Mouse (Mus musculus) T-cell, adult 2 months (primary cell): ENCODE measurements around the gene Lbhd2.
A peak's percentile ranks its signal among the peaks of the same experiment; 100 is the strongest.

Experiments
- DNase-seq: peaks from one replicate; pipeline ENCODE4 v3.0.0; 2022; ENCODE audit warnings: low spot score

Lbhd2 gene

DNA sequence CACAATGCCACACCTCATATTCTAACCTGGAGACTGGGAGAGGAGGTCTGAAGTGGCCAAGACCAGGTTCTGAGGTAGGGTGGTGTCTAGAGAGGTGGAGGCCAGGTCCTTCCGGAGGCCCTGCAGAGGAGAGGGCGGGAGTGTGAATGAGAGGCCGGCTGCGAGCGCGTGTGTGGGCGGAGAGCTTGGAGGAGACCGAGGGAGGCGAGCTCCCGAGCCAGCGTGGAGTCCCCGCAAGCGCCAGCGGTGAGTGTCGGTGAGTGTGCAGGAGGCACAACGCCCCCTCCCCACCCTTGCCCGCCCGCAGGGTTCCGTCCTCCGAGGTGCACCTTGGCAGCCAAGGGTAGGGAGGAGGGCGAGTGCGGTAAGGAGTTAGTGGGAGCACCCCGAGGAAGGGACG is at the start of gene Lbhd2:
Lbhd2 (plus strand) TSS at position 188 of the 400 bp plus-strand sequence.
- no peak for DNase-seq

DNA sequence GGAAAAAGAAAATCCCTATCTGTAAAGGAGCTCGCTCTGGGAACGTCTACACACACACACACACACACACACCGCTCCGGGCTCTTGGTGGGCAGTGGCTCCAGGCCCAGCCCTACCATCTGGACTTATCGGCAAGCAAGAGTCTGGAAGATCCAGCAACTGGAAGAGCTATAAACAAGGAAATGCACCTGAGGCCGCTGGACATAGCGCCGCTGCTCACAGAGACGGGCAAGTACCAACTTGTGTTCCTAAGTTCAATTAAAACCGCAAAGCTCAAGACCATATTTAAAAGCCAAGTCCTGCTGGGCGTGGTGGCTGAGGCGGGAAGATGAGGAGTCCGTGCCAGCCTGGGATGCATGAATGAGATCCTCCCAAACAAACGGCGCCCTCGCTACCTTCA is 45.9 kb upstream of the Lbhd2 start:
- no peak for DNase-seq

DNA sequence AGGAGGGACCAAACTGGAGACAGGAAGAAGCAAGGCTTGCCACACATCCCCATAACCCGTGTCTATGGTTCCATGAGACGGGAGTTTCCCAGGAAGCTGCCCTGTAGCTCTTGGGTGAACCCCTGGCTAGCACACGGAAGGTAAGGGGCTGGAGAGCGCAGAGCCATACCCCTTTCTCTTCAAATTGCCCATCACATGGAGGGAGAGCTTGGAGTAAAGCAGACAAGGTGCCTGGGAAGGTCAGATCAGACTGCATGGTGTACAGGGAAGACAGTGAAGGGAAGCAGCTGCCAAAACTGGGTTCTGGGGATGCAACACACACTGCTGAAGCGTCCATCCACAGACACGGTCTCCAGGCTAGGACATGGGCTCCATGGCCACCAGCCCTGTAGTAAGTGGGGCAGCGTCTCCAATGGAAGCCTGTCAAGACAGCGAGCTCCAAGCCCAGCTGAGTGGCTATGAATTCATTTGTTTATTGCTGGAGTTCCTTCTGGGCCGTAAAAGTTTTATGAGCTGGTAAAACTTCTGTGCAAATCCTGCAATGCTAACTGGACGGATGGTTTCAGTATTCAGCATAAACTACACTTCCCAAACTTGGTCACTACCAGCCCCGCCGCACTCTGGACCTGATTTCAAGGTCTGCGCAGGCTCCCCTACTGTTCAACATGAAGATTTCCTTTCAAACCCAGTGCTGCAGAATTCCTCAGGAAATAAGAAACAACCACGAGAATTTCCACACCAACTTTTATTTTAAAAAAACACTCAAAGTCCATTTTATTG is 45.1 kb upstream of the Lbhd2 start:
- no peak for DNase-seq

DNA sequence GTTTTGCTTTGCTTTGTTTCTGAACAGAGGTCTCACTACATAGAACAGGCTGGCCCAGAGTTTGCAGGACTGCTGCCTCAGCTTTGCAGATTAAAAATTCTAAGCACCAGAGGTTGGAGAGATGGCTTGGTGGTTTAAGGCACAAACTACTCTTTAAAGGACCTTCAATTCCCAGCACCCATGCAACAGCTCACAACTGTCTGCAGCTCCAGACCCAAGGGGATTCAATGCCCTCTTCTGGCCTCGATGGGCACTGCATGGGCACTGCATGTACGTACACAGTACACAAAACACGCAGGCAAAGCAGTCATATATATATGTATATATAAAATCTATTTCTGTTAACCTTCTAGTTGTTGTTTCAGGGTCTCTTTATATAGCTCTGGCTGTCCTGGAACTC is 42.4 kb upstream of the Lbhd2 start:
- DNase-seq, result no peak

DNA sequence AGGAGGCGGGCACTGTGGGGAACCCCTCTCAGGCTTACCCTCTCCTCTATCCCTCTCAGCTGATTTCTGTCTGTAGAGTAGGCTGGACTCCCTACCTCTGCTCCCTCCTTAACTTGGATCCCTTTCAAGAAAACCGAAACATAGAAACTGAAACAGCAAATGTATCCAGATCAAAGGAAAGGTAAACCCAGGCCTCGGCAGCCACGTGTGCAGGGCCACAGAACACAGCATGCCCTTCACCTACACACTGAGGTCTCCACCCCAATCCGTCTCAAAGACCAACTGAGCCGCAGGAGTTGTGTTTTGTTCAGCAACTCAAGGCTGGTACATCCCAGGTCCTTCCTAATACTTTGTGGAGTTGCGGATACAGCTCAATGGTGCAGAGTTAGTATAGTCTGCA is 39.5 kb upstream of the Lbhd2 start:
- no peak for DNase-seq

DNA sequence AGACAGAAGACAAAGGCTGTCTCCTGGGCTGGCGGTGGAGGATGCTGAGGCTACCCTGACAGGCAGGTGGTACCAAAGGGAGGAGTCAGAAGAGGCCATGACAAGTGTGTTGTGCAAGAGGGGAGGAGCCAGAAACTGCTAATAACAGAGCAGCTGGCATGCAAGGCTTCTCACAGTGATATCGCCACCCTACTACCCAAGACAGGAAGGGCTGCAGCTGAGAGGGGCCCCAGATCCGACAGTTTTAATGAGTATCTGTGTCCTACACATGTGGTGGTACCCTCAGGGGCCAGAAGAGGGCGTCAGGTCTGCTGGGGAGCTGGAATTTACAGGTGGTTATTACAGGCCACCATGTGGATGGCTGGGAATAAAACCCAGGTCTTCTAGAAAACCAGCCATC is 36.4 kb upstream of the Lbhd2 start:
- DNase-seq, result no peak

DNA sequence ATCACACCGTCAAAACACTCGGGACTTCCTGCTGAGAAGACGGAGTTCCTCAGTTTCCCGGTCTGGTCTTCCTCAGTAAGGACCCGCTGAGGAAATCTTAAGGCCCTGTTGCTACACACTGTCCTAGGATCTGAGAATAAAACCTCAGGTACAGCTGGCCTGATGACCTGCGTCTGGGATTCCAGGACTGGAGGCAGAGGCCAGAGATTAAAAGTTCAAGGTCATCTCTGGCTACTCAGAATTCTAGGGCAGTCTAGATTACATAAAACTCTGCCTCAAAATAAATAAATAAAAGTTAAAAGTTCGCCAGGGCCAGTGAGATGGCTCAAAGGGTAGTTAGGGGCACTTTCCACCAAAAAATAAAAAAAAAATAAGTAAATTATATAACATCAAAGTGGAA is 34.7 kb upstream of the Lbhd2 start:
- no peak for DNase-seq

DNA sequence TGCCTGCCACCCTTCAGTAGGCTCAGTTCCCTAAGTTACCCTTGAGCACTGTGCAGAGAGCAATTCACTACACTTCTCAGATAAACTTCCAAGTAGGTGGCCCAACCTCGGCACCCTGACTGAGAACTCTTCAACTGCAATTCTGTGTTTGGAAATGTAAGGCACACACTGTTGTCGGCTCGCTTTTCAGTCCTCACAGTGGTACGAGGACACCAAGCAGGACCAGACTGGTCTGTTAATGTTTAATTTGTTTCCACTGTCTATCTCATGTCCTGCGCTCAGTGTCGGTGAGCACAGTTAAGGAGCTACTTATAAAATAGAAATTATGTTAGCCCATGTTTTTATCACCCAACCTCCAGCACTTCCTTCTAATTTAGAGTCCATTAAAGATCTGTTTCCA is 33.2 kb upstream of the Lbhd2 start:
- DNase-seq, result no peak

DNA sequence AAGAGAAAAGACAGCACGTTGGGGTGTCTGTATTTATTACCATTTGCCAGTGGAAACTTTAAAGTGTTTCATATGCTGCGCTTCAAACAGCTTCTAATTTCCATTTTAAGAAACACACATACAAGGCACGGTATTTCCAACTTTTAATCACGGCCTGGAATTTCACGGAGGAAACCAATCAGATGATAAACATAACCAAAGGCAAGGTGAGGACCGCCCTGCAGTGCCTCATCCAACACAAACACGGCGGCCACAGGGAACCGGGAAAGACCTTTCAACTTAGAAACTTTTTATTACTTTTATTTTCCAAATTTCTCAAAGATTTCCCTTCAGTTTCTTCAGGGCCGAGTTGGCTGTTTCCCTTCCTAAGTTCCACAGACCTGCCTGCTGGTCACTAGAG is 31.9 kb upstream of the Lbhd2 start:
- DNase-seq, result no peak

DNA sequence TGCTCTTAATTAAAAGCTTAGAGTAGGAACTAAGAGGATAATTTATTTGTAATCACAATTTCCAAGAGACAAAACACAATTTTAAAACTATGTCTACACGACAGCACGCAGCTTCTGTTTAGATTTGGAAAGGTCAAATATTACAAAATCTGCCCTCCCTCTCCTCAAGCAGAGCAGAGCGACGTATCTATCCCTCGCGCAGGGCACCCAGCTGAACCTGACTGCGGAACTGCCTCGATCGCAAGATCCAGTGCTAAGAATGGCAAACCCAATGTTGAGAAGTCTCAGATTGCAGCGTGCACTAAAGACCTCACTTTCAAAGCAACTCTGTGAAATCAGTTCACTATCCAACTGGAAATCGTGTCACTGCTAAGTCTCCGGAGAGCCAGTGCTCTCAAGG is 31.1 kb upstream of the Lbhd2 start:
- DNase-seq, result no peak

DNA sequence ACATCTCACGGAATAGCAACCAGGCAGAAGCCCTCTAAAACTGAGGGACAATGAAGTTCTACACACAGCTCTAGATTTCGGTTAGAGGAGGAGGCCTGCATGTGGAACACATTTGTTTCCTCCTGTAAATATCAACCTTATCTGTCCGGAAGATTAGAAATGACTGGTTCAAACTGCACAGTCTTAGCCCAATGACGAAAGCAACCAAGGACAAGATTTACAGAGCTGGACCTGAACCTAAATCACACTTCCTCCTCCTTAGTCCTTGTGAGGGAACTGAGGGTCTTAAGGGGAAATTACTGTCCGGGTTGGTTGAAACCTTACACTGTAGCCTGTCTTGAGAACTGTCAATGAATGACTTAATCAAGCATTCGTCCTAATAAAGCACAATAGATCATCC is 30.6 kb upstream of the Lbhd2 start:
- DNase-seq, result no peak

DNA sequence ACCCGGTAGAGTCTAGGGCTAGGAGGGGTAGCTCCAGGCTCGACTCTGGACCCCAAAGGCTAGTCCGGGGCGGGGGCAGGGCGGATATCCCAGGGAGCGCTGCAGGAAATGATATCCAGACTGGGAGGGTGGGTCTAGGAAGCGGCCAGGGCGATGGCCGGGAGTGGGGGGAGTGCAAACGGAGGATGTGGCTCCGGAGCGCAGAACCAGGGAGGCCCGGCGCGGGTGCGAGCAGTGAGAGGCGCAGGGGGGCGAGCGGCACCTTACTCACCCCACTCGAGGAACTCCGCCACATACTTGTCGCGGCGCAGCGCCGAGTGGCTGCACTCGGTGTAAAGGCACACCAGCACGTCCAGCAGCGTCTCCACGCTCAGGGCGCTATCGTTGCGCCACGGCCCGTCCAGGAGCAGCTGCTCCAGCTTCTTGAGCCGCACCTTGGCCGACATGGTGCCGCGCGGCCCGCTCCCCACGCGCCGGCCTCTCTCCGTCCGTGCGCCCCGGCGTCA is 29.7 kb upstream of the Lbhd2 start:
- DNase-seq, result no peak

DNA sequence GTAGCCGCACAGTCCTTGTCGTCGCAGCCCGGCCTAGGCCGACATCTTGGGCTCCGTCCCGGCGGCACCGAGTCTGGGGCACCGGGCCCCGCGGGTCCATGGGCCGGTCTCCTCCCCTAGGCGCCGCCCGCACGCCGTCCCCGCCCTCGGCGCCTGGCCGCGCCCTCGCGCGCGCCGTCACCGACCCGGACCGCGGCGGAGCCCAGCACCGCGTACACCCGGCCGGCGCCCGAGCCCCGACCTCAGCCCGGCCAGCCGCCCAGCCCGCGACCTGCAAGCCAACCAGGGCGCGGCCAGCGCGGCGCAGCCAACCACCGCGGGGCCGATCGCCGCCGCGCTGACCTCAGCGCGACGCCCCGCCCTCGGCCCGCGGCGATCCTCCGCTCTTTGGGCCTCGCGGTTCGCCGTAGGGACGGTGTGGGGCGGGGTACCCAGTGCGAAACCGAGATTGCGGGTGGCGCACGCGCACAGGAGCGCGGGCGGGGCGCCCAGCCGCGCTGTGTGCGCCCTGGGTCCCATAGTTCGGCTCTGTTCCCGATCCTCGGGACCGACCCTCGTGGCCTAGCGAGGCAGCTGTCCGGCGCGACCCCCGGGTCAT is 29.1 kb upstream of the Lbhd2 start, which contains the start of gene Cdc42bpb:
Cdc42bpb (minus strand) TSS at position 343 of the 598 bp plus-strand sequence.
- no peak for DNase-seq

DNA sequence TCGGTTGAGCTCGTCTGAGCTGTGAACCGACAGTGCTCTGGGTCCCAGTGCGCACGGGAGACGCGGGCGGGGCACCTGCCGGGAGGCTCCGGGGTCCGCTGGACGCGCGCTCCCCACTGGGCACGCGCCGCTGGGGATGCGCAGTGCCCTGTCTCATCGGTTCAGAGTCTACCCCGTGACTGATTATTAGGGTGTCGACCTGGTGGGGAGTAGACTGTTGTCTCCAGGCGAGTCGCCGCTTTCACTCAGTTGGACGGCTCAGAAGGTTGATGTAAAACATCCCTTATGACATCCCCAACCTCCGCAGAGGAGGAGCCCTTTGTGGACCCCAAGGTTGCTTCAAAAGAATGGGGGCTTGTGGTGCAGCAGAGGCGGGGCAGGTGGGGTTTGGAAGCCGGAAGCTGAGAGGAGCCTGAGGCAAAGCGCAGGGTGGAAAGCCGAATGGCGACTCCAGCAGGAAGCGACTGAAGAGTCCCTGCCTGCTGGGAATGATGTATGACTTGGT is 28.6 kb upstream of the Lbhd2 start:
- no peak for DNase-seq

DNA sequence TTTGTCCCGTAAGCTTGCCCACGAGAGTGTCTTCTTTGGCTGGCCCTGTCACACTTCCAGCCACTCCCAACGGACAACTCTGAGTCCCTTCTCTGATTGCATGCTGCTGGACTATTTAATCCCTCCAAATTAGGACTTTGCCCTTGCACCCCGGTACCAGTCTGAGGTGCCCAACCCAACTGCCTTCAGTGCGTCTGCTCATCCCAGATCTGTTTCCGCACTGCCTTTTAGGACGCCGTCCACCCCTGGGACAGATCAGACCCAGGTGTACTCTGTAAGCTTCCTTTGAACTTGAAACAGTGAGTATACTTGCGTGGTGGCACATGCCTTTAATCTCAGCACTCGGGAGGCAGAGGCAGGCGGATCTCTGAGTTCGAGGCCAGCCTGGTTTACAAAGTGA is 27.8 kb upstream of the Lbhd2 start:
- DNase-seq, result no peak

DNA sequence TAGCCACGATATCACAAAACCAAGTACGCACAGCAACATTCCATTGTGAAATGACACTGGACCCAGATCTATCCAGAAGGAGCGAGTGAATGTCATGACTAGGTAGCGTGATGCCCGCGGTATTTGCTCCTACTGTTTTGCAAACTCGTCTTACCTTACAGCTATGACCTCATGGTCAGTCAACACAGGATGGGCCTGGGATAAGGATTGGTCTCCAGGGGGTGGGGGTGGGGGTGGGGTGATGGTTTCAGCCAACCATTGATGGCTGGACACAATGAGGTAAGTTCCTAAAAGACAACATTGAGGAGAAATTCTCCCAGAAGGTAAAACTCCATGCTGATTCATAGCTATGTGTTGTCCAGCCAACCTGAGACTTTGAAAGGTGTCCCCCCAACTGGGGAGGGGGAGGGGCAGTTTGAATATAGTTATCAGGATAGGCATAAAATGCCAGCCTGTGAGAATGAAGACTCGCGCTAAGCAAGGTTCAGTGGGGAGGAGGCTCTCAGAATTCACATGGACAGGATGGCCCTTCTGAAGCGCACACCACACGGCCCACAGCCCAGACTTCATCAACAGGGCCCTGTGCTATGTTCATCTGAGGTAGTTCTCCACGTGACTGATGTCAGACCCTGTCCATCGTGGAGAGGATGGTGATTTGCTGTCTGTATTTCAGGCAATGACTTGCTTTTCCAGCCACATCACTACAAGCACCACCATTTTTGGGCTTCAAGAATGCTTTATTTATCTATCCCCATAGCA is 20.5 kb upstream of the Lbhd2 start:
- no peak for DNase-seq

DNA sequence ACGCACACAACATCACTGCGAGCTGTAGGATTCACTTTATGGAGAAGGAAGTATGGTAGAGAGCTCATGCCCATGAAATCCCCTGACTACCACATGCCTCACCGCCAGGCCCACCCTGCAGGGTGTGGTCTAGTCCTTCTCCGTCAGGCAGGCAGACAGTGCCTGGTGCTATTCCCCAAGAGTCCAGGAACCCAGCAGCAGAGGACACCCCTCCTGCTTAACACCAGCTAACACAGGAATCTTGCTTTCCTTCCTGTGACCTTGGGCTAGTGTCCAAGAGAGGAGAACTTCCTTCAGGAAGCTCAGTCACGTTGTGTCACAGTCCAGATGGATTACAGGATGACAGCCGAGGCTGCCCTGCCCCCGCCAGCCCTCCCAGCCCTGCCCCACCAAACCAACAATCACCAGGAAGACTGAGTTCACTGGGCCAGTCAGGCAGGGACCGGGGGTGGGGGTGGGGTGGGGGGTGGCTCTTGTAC is 19.9 kb upstream of the Lbhd2 start:
- DNase-seq, result no peak

DNA sequence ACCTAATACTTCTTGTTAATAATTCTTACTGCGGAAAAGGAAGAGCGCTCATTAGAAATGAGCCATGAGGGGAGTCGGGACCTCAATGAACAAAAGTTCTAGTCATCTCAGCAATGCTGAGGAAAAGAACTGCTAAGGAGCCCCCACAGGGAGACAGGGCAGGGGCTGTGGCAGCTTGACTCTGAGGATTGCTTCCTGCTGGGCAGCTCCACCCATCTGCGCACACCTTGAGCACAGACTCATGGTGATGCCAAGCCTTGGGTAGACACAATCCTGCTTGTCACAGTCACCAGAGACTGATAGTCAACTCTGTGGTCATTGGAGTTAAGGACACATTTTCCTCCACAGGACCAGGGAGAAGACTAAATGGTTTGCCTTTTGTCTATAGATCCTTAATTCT is 19.5 kb upstream of the Lbhd2 start:
- DNase-seq, result no peak

DNA sequence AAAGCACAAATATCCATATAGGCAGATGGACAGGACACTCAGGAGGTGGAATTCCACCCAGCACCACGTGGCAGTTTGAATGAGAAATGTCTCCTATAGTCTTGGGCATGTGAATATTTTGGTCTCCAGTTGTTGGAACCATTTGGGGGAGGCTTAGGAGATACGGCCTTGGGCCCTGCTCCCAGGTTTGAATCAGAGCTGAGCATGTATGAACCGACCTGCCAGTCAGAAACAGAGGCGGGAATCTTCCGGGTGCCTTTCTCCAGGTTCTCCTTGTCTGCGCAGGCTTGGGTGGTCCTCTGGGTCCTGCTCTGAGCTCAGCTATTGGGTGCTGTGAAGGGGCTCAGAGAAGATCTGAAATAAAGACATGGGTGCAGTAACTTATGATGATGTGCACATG is 12.6 kb upstream of the Lbhd2 start:
- no peak for DNase-seq

DNA sequence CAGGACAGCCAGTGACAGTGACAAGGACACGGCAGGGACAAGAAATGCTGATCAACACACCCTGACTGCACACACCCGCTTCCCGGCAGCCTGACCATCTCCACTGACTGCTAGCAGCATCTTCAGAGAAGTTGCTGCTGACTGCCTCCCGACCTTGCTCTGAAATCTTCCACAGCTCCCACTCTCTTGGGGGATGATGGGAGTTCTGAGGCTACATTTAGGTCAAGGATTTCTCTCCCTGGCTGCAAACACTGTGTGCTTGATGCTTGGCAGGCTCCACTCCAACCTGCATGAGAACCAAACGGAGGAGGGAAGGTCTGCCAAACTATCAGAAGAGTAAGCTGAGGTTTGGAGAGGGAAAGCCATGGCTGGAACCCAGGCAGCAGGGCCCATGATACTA is 9.6 kb upstream of the Lbhd2 start:
- no peak for DNase-seq

DNA sequence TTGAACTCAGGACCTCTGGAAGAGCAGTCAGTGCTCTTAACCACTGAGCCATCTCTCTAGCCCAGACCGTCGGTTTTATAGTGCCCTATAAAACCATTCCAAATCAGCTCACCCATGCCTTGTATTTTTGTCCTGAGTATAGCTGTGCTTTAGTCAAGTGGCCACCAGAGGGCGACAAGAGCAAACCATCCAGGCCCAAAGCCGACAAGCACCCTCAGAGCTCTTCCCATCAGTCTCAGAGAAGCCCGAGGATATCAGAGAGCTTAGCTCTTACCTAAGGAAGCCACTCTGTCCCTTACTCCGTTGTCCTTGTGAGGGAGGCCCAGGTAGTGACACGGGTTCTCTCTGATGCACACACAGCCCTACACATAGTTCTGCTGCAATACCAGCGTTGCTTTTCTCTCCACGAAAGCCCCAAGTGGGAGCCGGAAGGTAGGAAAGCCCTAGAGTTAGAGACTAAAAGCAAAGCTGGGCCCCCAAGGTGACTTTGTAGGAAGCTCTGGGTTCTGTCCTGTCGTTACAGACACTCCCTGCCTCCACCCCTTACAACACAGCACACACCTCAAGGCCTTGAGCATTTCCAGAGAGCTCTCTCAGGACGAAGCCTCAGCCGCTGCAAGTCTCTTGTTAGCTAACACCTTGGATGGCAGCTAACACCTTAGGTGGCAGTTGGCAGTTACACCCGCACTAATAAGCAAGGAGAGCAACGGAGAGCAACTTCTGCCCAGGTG is 5.0 kb upstream of the Lbhd2 start:
- DNase-seq, result peak; percentile 20

DNA sequence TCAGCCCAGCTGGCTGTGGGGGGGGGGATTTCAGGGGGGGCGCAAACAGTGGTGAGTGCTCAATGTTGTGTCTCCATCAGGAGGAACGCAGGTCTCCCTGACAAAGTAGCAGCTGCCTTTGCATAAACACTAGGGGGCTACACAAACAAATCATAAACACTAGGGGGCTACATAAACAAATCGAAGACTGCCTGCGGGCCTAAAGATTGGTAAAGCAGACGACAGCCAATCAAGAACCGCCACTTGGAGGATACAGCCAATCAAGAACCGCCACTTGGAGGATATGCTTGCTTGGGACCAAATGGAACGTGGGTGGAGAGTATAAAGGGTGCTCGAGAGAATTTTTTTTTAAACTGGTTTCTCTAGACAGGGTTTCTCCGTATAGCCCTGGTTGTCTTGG is 1.7 kb upstream of the Lbhd2 start:
- no peak for DNase-seq
